Mouse (Mus musculus): ENCODE results near the gene Imp3.

Gene Imp3

DNA sequence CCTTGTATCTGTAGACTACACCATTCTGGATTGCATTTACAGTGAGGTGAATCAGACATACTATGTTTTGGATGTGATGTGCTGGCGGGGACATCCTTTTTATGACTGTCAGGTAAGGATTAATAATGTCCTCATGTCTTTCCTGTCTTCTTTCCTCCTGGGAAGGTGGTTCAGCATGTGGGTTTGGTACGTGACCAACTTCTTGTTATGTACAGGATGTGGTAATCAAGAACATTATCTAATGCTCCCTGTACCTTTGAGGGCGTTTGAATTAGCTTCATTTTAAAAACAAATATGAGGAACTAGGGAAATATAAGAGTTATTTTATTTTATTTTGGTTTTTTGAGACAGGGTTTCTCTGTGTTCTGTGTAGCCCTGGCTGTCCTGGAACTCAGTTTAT, 37.9 kb downstream of the Imp3 start:
- no peak for DNase-seq

DNA sequence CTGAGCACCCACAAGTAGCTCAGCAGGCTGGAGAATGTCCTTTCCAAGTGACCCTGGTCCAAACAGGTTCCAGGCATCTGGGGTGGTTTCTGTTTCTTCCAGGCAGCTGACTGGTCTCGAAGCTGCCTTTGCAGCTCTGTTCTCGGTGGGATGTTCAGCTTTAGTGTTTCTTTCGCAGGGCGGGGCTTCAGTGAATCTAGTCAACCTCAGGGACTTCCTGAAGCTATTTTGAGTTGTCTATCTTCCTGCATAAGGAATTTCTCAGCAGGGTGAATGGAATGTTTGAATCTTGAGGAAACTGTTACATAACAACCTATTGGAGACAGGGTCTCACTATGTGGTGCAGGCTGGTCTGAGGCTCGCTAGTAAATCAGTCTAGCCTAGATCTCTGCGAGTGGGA, 42.9 kb downstream of the Imp3 start:
- DNase-seq, result no peak

DNA sequence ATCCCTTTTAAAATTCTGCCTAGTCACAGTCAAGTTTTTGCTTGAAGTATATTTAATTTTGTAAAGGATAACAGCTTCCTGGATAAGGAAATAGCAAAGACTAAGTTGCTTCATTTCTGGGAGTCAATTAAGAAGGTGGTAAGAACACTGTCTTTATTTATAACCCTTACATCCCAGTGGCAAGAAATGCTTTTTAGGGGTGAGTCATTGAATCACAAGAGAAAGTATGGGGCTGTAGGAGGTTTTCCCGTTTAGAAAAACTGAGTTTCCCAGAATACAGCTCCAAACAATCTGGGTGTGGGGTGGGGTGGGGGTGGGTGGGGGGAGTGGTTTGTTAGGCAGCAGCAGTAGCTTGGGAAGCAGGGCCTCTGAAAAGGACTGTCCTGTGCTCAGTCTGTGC, 44.2 kb downstream of the Imp3 start:
- DNase-seq, result no peak

Data from cerebellum, adult 11 months (tissue).